Mouse (Mus musculus): Measurements from ENCODE around the gene Ush1c.
"Not testable (repeated sequence)": the region's sequence is repeated elsewhere in the genome, so short reads cannot be mapped to it uniquely, and the experiment has no call there.

GRCm38 (mm10) chr7:46168980-46169379 is 69.3 kb downstream of the Ush1c start:
- TF ChIP-seq TBP (IDR thresholded peaks at IDR 0.05; ENCODE audit: low read depth, low read length); CTCF (IDR thresholded peaks at IDR 0.05 in 2 of 3, conservative IDR thresholded peaks at IDR 0.05 in 1 of 3; ENCODE audit: control insufficient read depth in 1 of 3, insufficient read depth in 1 of 3, low read depth in 2 of 3, low read length in 3 of 3, poor library complexity in 1 of 3, severe bottlenecking in 1 of 3); MAFK (IDR thresholded peaks at IDR 0.05; ENCODE audit: borderline replicate concordance, low read depth, low read length); POLR2A (IDR thresholded peaks at IDR 0.05; ENCODE audit: control insufficient read depth in 1 of 2, insufficient read depth in 1 of 2, low read depth in 1 of 2, low read length in 2 of 2, poor library complexity in 1 of 2); ZNF384 (IDR thresholded peaks at IDR 0.05; ENCODE audit: low read depth, low read length); EP300 (IDR thresholded peaks at IDR 0.05; ENCODE audit: low read depth in 1 of 2, low read length in 2 of 2); GATA1 (IDR thresholded peaks at IDR 0.05; ENCODE audit: low read depth, low read length); POLR2AphosphoS2 (IDR thresholded peaks at IDR 0.05; ENCODE audit: low read length); TCF12 (IDR thresholded peaks at IDR 0.05; ENCODE audit: low read depth, low read length); NELFE (IDR thresholded peaks at IDR 0.05; ENCODE audit: low read depth, low read length); ELF1 (IDR thresholded peaks at IDR 0.05; ENCODE audit: low read depth, low read length); MYB (IDR thresholded peaks at IDR 0.05; ENCODE audit: low read depth, low read length): not testable (repeated sequence)
